Mouse (Mus musculus) thymus, postnatal 14 days (tissue): ENCODE results near the gene Actr5.
A peak's percentile ranks its signal among the peaks of the same experiment; 100 is the strongest.

Source experiments
- DNase-seq: peaks from one replicate; pipeline ENCODE4 v3.0.0; 2021

The Actr5 gene

DNA sequence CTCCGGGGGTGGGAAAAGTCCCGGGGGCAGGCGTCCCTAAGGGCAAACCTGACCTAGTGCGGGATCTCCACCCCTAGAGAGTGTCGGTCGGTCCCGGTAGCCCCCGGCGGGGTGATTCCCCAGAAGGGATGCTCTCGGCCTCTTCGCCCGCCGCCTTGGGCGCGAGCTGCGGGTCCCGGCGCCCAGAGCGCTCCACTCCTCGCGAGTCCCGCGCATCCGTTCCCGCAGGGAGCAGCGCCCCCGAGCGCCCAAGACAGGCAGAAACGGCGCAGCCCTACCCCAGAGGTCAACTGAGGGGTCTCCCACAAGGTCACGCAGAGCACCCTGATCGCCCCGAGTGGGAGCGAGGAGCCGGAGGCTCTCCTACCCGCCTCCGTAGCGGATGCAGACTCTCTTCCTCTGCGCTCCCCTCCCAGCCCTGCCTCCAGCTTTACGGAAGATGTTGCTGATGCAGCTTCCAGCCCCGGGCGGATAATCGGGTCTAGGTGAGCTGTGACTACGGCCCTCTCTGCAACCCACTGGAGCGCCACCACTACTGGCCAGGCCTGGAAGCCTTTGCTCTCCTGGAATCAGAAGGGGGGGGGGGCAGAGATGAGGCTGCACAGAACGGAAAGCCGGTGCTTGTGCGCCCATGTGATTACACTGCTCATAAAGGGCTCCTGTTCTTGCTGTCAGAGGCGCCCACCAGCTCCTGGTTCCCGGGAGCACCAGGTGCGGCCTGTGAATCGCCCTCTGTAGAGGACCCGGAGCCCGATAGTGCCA, 43.2 kb downstream of the Actr5 start:
- peak; percentile 80 for DNase-seq

- DNase-seq, result peak; percentile 78
These were observed 43.8 kb downstream of the Actr5 start for GRCm38 (mm10) chr2:158668433-158669010.

DNA sequence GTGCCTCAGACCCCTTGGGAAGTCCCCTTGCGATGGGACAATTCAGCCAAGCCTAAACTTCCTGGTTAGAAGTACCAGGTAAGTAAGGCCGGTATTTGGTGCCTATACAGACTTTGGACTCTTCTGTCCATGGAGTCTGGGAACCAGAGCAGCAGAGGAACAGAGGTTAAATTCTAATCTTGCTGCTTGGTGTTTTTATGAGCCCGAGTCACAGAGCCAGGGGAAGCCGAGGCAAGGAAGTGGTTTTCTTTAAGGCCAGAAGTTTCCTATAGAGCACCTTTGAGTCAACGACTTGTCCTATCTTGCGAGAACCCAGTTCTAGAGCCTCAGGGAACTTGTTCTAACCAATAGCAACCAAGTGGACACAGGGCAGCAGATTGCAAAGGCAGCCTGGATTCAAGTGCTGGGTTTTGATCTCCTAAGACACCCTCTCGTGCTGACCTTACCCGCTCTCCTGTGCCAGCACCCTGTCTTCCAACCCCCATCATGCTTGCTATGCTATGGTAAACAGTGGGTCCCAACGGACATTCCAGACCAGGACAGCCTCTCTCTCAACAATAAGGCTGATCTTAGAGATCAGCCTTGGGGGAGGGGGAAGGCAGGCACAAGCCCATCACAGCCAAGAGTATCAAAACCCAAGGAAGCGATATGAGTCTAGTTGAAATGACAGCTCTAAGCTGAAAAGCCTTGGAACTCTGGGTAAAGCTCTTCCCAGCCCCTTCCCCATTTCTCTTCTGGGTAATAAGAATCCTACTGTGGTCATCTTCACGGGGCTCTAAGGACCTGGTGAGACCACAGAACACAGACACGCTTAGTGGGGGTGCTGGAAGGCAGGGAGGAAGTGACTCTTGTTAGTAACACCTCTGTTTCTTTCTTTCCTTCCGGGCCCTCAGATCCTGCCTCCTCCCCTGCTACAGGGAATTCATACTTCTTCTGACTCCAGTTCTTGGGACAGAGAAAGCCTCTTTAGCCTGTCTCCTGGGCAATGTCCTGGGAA, 44.8 kb downstream of the Actr5 start:
- peak; percentile 77 for DNase-seq

DNA sequence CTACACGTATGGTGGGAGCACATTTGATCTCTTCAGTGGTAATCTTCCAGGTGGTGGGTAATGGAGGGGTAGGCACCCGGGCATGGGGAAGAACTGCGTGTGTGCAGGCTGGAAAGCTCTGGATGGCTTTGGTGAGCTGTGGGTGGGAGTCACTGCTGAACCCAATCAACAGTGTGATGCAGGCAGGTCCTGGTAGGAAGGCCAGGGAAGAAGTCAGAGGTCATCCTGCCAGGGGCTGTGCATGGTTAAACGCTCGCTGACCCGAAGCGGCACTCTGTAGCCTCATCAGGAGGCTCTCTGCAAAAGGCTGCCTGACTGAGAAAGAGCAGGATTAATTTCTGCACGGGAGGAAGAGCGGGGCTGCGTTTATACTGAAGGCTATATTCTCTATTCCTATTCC, 45.9 kb downstream of the Actr5 start:
- DNase-seq, result no peak

GRCm38 (mm10) chr2:158672829-158673228, 48.1 kb downstream of the Actr5 start:
- DNase-seq, result peak; percentile 28

DNA sequence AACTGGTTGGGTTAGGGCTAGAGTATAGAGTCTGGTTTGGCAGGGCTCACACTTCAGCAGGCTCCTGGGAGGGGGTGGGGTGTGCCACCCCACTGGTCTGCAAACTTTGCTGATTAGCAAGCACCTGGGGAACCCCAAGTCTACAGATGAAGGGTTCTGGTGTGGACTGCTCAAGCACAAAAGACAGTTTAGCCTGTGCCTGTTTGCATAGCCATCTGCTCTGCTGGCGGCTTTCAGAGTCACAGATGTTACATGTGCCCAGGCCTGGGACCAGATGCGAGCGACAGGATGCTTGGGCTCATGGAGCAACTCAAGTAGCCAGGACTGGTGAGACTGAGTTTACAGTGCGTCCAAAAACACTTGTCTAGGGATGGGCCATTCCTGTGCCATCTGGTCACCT, 48.8 kb downstream of the Actr5 start:
- DNase-seq, result peak; percentile 73

- no peak for DNase-seq
These were observed 49.4 kb downstream of the Actr5 start for GRCm38 (mm10) chr2:158674131-158674530.

GRCm38 (mm10) chr2:158674759-158675158, 50.1 kb downstream of the Actr5 start:
- no peak for DNase-seq

DNA sequence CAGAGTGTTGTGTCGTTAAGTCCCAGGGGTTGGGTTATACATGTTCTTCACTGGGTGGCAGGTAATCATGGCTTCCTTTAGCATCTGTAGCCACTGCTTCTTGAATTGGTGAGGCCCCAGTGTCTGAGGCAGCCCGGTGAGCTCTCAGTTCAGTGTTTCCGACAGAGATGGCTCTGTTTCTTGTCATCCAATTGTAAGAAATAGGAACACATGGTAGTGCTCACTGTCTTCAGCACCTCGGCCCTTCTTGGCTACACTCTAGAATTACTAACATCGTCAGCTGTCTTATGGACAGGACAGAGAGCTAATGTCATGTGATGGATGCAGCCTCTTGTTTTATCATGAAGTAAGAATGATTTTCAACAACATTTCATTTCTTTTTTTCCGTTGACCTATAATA, 50.5 kb downstream of the Actr5 start:
- peak; percentile 2 for DNase-seq

- DNase-seq, result peak; percentile 2
These were observed 51.3 kb downstream of the Actr5 start for GRCm38 (mm10) chr2:158675907-158676533.

DNA sequence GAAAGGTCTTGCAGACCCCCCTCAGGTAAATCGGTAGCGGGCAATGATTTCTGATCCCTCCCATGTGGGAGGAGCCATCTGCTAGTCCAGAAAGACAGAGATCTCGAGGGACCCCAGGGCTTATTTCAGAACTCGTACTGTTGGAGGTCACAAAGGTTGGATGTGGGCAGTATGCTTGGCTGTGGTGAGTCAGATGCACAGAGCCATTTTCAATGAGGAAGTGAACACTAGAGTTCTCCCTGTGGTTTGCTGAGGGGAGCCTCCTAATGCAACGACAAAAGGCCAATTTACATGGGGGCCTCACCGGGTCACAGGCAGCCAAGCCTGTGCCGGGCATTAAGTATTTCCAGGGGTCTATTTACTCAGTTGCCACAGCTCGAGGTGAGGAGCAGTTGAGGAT, 53.3 kb downstream of the Actr5 start:
- DNase-seq, result peak; percentile 7

DNA sequence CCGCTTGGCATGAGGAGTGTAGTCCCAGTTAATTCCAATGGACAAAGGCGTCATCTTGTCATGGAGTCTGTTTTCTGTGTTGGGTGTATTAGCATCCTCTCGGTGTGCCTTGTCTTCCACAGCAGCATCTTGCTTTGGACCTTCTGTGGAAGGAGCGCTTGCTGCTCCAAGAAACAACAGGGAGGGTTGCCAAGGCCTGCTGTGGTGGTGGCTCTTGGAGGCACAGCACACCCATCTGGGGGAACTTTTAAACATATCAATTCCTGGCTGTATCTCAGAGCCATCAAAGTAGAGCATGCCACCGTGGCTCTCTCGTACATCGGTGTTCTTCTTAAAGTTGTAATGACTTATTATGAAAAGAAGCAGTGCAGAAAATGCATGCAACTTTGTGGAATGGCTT, 54.4 kb downstream of the Actr5 start:
- no peak for DNase-seq

- DNase-seq, result no peak
These were observed 55.7 kb downstream of the Actr5 start for GRCm38 (mm10) chr2:158680357-158680889.

DNA sequence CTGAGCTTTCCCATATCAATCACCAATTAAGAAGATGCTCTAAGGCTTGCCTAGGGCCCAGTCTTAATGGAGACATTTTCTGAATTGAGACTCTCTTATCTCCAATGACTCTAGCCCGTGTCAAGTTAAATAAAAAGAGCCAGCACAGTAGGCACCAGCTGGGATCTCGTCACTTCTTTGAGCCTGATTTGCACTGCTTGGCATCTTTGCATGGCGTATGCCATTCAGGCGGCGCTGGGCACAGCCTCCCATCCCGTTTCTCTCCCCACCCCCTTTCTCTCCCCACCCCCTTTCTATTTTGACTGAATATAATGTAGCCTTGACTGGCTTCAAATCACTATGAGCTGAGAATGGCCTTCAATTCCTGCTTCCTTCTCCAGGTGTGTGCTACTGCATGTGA, 57.0 kb downstream of the Actr5 start:
- DNase-seq, result no peak

GRCm38 (mm10) chr2:158682344-158683037, 57.8 kb downstream of the Actr5 start:
- peak; percentile 6 for DNase-seq

GRCm38 (mm10) chr2:158683038-158683413, 58.3 kb downstream of the Actr5 start:
- DNase-seq, result peak; percentile 31

DNA sequence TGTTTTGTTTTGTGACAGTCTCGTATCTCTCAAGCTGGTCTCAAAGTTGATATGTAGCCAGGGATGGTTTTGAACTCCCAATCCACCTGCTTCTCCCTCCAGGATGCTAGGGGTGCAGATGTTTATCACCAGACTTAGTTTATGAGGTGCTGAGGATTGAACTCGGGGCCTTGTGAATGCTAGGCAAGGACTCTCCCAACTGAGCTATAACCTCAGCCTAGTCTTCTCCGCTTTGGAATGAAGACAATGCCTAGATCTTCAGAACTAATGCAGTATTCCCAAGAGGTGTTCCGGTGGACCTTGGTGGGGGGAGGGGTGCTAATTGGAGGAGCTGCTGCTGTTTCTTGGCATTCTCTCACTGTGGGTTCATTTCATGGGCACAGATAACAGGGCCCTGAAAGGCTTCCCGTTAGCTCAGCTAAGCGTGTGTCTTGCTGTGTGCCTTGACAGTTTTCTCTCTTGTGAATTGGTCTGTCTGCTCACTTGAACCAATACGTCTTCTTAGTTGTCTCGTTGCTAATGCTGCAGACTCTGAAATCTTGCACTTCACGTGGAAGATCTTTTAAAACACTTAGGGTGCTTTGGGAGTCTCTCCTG, 59.7 kb downstream of the Actr5 start:
- no peak for DNase-seq

- no peak for DNase-seq
These were observed 60.2 kb downstream of the Actr5 start for GRCm38 (mm10) chr2:158684910-158685309.

- no peak for DNase-seq
These were observed 61.7 kb downstream of the Actr5 start for GRCm38 (mm10) chr2:158686394-158686793.

DNA sequence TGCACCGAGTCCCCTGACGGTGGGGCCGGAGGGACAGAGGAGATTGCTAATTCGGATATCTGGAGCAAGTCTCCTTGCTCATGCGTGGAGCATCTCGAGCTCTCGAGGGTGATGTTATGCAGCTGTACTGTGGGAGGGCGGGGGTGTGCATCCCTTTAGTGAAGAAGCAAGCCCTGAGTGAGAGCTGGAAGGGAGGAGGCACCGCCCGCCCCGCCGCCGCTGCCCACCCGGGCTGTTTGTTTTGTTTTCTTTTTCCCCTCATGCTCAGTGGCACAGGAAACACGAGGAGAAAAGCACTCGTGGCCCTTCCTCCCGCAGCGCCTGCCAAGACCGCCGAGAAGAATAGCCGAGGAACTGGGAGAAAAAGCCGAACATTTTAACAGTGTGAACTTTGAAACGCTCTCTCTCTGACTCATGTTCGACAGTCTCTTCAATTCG, 63.1 kb downstream of the Actr5 start:
- DNase-seq, result peak; percentile 85
